Mouse (Mus musculus) stomach, postnatal 0 days (tissue): ENCODE data around the gene Phf19.

Experiments
- CTCF ChIP-seq: IDR thresholded peaks from 2 replicates; pipeline ENCODE4 v1.5.1; 2016; ENCODE audit warnings: antibody characterized with exemption, low read depth, mild to moderate bottlenecking, moderate library complexity
- EP300 ChIP-seq: optimal IDR thresholded peaks from 2 replicates; pipeline ENCODE3; 2016; ENCODE audit warnings: antibody characterized with exemption

- TF ChIP-seq CTCF, result no peak
- no peak for TF ChIP-seq EP300
These were observed 1.2 kb downstream of the Phf19 start for GRCm38 (mm10) chr2:34912613-34913012.
